Mouse (Mus musculus): ENCODE results near the gene Tpp2. TPM values are rescaled to one million over a fixed set of nuclear protein-coding genes. Genes with fewer than 3 reads are reported as not detected.
A peak's percentile ranks its signal among the peaks of the same experiment; 100 is the strongest.
"Not testable (repeated sequence)": the region's sequence is repeated elsewhere in the genome, so short reads cannot be mapped to it uniquely, and the experiment has no call there.

Gene Tpp2
- polyA plus RNA-seq (2015; fragmentation: Nextera tagmentation; extraction: Ambion mirVana): 58.8 and 68.1 TPM in 2 replicates

GRCm38 (mm10) chr1:43933488-43934415 lies at the start of gene Tpp2:
TSS of gene Tpp2 (plus strand) at chr1:43933647.
- ATAC-seq: peak; percentile 100
- WGBS: under 1% methylated on average over 78 of the region's 81 CpGs

GRCm38 (mm10) chr1:43888358-43888757 lies 45.1 kb upstream of the Tpp2 start:
- H3K36me3 ChIP-seq; H3K9ac ChIP-seq (replicated peaks); H3K4me1 ChIP-seq (replicated peaks); ATAC-seq; H3K27ac ChIP-seq; H3K4me3 ChIP-seq (replicated peaks); H3K27me3 ChIP-seq; H3K9me3 ChIP-seq; H3K4me2 ChIP-seq (replicated peaks): not testable (repeated sequence)
- WGBS: 92% methylated on average over 11 of the region's 11 CpGs

More at GRCm38 (mm10) chr1:43933488-43934415, at the start of gene Tpp2:
- Histone ChIP-seq H3K27ac (peak within 1 kb of the TSS; percentile 89), H3K4me2 (replicated peaks) (peak within 1 kb of the TSS; percentile 67), H3K9me3 (no peaks in the 10 kb centered on the region), H3K4me1 (replicated peaks) (peaks cover 22% of the 10 kb centered on the region), H3K4me3 (replicated peaks) (peak within 1 kb of the TSS; percentile 93), H3K36me3 (no peaks in the 10 kb centered on the region), H3K27me3 (no peaks in the 10 kb centered on the region), H3K9ac (replicated peaks) (peak within 1 kb of the TSS; percentile 95)

GRCm38 (mm10) chr1:43895742-43896141 lies 37.7 kb upstream of the Tpp2 start:
- ATAC-seq: no peak
- no peaks in the 10 kb centered on the region for H3K27me3 ChIP-seq
- H3K27ac ChIP-seq: no peak overlapping the region
- no peak overlapping the region for H3K4me3 ChIP-seq (replicated peaks)
- H3K4me2 ChIP-seq (replicated peaks): no peak overlapping the region
- no peaks in the 10 kb centered on the region for H3K36me3 ChIP-seq
- peaks cover 7% of the 10 kb centered on the region for H3K4me1 ChIP-seq (replicated peaks)
- no peak overlapping the region for H3K9ac ChIP-seq (replicated peaks)
- no peaks in the 10 kb centered on the region for H3K9me3 ChIP-seq

- ATAC-seq: no peak
- Histone ChIP-seq H3K4me1 (replicated peaks) (peaks cover 7% of the 10 kb centered on the region), H3K27me3 (no peaks in the 10 kb centered on the region), H3K36me3 (no peaks in the 10 kb centered on the region), H3K9ac (replicated peaks) (no peak overlapping the region), H3K4me2 (replicated peaks) (no peak overlapping the region), H3K4me3 (replicated peaks) (no peak overlapping the region), H3K27ac (no peak overlapping the region), H3K9me3 (no peaks in the 10 kb centered on the region)
- 76% methylated on average over 2 of the region's 2 CpGs for WGBS
Measured at GRCm38 (mm10) chr1:43897131-43897530, 36.3 kb upstream of the Tpp2 start.

GRCm38 (mm10) chr1:43897987-43898386 lies 35.5 kb upstream of the Tpp2 start:
- no peak overlapping the region for H3K4me3 ChIP-seq (replicated peaks)
- 77% methylated on average over 18 of the region's 18 CpGs for WGBS

GRCm38 (mm10) chr1:43898991-43899714 lies 34.3 kb upstream of the Tpp2 start:
- H3K36me3 ChIP-seq: no peaks in the 10 kb centered on the region
- no peaks in the 10 kb centered on the region for H3K9me3 ChIP-seq
- H3K27me3 ChIP-seq: no peaks in the 10 kb centered on the region
- WGBS: 10% methylated on average over 18 of the region's 18 CpGs
- peak overlapping the region; percentile 57 for H3K9ac ChIP-seq (replicated peaks)
- peak overlapping the region; percentile 34 for H3K4me3 ChIP-seq (replicated peaks)
- H3K4me2 ChIP-seq (replicated peaks): peak overlapping the region; percentile 63
- H3K27ac ChIP-seq: no peak overlapping the region
- peaks cover 7% of the 10 kb centered on the region for H3K4me1 ChIP-seq (replicated peaks)
- peak; percentile 90 for ATAC-seq

More at GRCm38 (mm10) chr1:43897987-43898386, 35.5 kb upstream of the Tpp2 start:
- Histone ChIP-seq H3K4me2 (replicated peaks) (no peak overlapping the region), H3K36me3 (no peaks in the 10 kb centered on the region), H3K9me3 (no peaks in the 10 kb centered on the region), H3K9ac (replicated peaks) (no peak overlapping the region), H3K27me3 (no peaks in the 10 kb centered on the region), H3K4me1 (replicated peaks) (peaks cover 7% of the 10 kb centered on the region), H3K27ac (no peak overlapping the region)
- no peak for ATAC-seq

GRCm38 (mm10) chr1:43902417-43902816 lies 31.0 kb upstream of the Tpp2 start:
- no peaks in the 10 kb centered on the region for H3K36me3 ChIP-seq
- no peaks in the 10 kb centered on the region for H3K9me3 ChIP-seq
- H3K27ac ChIP-seq: no peak overlapping the region
- H3K27me3 ChIP-seq: no peaks in the 10 kb centered on the region
- no peak for ATAC-seq
- peaks cover 7% of the 10 kb centered on the region for H3K4me1 ChIP-seq (replicated peaks)
- no peak overlapping the region for H3K4me3 ChIP-seq (replicated peaks)
- H3K9ac ChIP-seq (replicated peaks): no peak overlapping the region
- no peak overlapping the region for H3K4me2 ChIP-seq (replicated peaks)
- 91% methylated on average over 1 of the region's 1 CpGs for WGBS

- Histone ChIP-seq H3K27ac (no peak overlapping the region), H3K4me2 (replicated peaks) (no peak overlapping the region), H3K9me3 (no peaks in the 10 kb centered on the region), H3K4me3 (replicated peaks) (no peak overlapping the region), H3K27me3 (no peaks in the 10 kb centered on the region), H3K9ac (replicated peaks) (no peak overlapping the region), H3K4me1 (replicated peaks) (peaks cover 7% of the 10 kb centered on the region), H3K36me3 (no peaks in the 10 kb centered on the region)
- 0 out of 2 replicates have a peak, but pooled peaks have one; percentile 43 for ATAC-seq
- WGBS: 71% methylated on average over 4 of the region's 4 CpGs
Measured at GRCm38 (mm10) chr1:43902855-43903254, 30.6 kb upstream of the Tpp2 start.

GRCm38 (mm10) chr1:43915428-43915827 lies 18.0 kb upstream of the Tpp2 start:
- H3K36me3 ChIP-seq: no peaks in the 10 kb centered on the region
- H3K4me2 ChIP-seq (replicated peaks): no peak overlapping the region
- WGBS: 53% methylated on average over 2 of the region's 2 CpGs
- no peak overlapping the region for H3K4me3 ChIP-seq (replicated peaks)
- H3K27ac ChIP-seq: no peak overlapping the region
- ATAC-seq: no peak
- no peaks in the 10 kb centered on the region for H3K9me3 ChIP-seq
- no peaks in the 10 kb centered on the region for H3K27me3 ChIP-seq
- no peaks in the 10 kb centered on the region for H3K4me1 ChIP-seq (replicated peaks)
- no peak overlapping the region for H3K9ac ChIP-seq (replicated peaks)

GRCm38 (mm10) chr1:43916854-43917253 lies 16.6 kb upstream of the Tpp2 start:
- Histone ChIP-seq H3K36me3 (no peaks in the 10 kb centered on the region), H3K4me2 (replicated peaks) (no peak overlapping the region), H3K27me3 (no peaks in the 10 kb centered on the region), H3K4me1 (replicated peaks) (no peaks in the 10 kb centered on the region), H3K4me3 (replicated peaks) (no peak overlapping the region), H3K9me3 (no peaks in the 10 kb centered on the region), H3K27ac (no peak overlapping the region), H3K9ac (replicated peaks) (no peak overlapping the region)
- ATAC-seq: no peak
- 51% methylated on average over 2 of the region's 2 CpGs for WGBS

GRCm38 (mm10) chr1:43934416-43934810 lies 966 bp downstream of the Tpp2 start:
- 3% methylated on average over 17 of the region's 17 CpGs for WGBS
- H3K36me3 ChIP-seq: no peaks in the 10 kb centered on the region

GRCm38 (mm10) chr1:43939310-43939709 lies 5.9 kb downstream of the Tpp2 start:
- H3K9ac ChIP-seq (replicated peaks): no peak overlapping the region
- peaks cover 26% of the 10 kb centered on the region for H3K36me3 ChIP-seq
- H3K27ac ChIP-seq: no peak overlapping the region
- no peak overlapping the region for H3K4me2 ChIP-seq (replicated peaks)
- ATAC-seq: no peak
- H3K9me3 ChIP-seq: no peaks in the 10 kb centered on the region
- H3K4me3 ChIP-seq (replicated peaks): no peak overlapping the region
- WGBS: 97% methylated on average over 1 of the region's 1 CpGs
- H3K4me1 ChIP-seq (replicated peaks): peaks cover 19% of the 10 kb centered on the region
- H3K27me3 ChIP-seq: no peaks in the 10 kb centered on the region

More at GRCm38 (mm10) chr1:43934416-43934810, 966 bp downstream of the Tpp2 start:
- Histone ChIP-seq H3K27me3 (no peaks in the 10 kb centered on the region), H3K9ac (replicated peaks) (peak overlapping the region; percentile 95), H3K27ac (peak overlapping the region; percentile 89), H3K9me3 (no peaks in the 10 kb centered on the region), H3K4me2 (replicated peaks) (peak overlapping the region; percentile 67), H3K4me3 (replicated peaks) (peak overlapping the region; percentile 93), H3K4me1 (replicated peaks) (peaks cover 22% of the 10 kb centered on the region)
- no peak for ATAC-seq

All from midbrain, embryonic 13.5 days (tissue).